Mouse (Mus musculus) myocyte (in vitro differentiated cells): ENCODE results near the gene Gcgr.

Experiments
- CEBPB ChIP-seq: IDR thresholded peaks from 2 replicates; pipeline ENCODE4 v1.6.1; 2011; ENCODE audit warnings: mild to moderate bottlenecking, moderate library complexity; ENCODE audit not compliant: poor library complexity, insufficient read depth, severe bottlenecking
- E2F4 ChIP-seq: IDR thresholded peaks from one replicate; pipeline ENCODE4 v1.6.1; 2011; ENCODE audit warnings: mild to moderate bottlenecking, control low read depth, moderate library complexity; ENCODE audit not compliant: insufficient read depth
- MAX ChIP-seq: IDR thresholded peaks from one replicate; pipeline ENCODE4 v1.6.1; 2011; ENCODE audit warnings: low read depth, mild to moderate bottlenecking, control low read depth
- MYOD1 ChIP-seq, 3 experiments: IDR thresholded peaks; one replicate each; pipeline ENCODE4 v1.6.1; 2011; ENCODE audit warnings: control low read depth in 2 of 3, low read depth in 2 of 3, mild to moderate bottlenecking in 2 of 3, moderate library complexity in 1 of 3; ENCODE audit not compliant: insufficient read length in 2 of 3, control insufficient read depth in 1 of 3
- POLR2A ChIP-seq: IDR thresholded peaks from one replicate; pipeline ENCODE4 v1.6.1; 2011; ENCODE audit warnings: low read depth, mild to moderate bottlenecking, control low read depth, moderate library complexity; ENCODE audit not compliant: insufficient read length
- SRF ChIP-seq: IDR thresholded peaks from one replicate; pipeline ENCODE4 v1.6.1; 2011; ENCODE audit warnings: low read depth; ENCODE audit not compliant: control insufficient read depth, insufficient read length
- TCF12 ChIP-seq: IDR thresholded peaks from one replicate; pipeline ENCODE4 v1.6.1; 2011; ENCODE audit warnings: mild to moderate bottlenecking, control low read depth; ENCODE audit not compliant: poor library complexity, insufficient read depth, severe bottlenecking

- TF ChIP-seq POLR2A, result no peak
- TF ChIP-seq MYOD1 (IDR thresholded peaks at IDR 0.05; ENCODE audit: control insufficient read depth in 1 of 3, insufficient read length in 2 of 3, low read depth in 2 of 3), result no peak
- TF ChIP-seq SRF, result no peak
- TF ChIP-seq TCF12, result no peak
- no peak for TF ChIP-seq MAX
- TF ChIP-seq E2F4, result no peak
- TF ChIP-seq CEBPB, result no peak
These were observed 48.3 kb downstream of the Gcgr start for GRCm38 (mm10) chr11:120578694-120579243.
